Mouse (Mus musculus): ENCODE measurements around the gene Ing4. TPM values are rescaled to one million over a fixed set of nuclear protein-coding genes. Genes with fewer than 3 reads are reported as not detected.

Ing4 gene
- polyA plus RNA-seq, 1 experiment from 2014 or later: 134 TPM

DNA sequence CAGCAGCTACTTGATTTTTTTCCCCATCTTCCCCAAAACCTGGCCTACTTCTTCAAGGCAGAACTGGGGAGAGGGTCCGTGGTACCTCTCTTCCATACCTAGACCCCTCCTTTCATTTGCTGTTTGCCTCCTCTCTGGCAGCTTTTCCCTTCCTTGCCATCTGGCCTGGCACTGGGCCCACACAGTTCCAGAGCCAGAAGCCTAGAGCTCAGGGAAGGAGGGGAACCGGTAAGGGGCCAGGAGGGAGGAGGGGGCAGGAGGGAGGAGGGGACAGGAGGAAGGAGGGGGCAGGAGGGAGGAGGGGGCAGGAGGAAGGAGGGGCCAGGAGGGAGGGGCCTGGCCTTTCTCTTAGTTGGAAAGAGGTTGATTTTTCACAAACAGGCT is 32.3 kb downstream of the Ing4 start:
- Histone ChIP-seq H3K9me3 (ENCODE audit: control insufficient read depth, low read length) (no peaks in the 10 kb centered on the region), H3K36me3 (ENCODE audit: control insufficient read depth, insufficient read depth, low read length) (no peaks in the 10 kb centered on the region), H3K4me3 (ENCODE audit: low read depth, low read length) (no peak overlapping the region), H3K27me3 (ENCODE audit: control insufficient read depth, insufficient read depth, low read length) (no peaks in the 10 kb centered on the region), H3K4me2 (ENCODE audit: low read depth, severe bottlenecking) (no peak overlapping the region), H3K4me1 (ENCODE audit: control insufficient read depth, insufficient read depth, low read length) (no peaks in the 10 kb centered on the region), H3K9ac (ENCODE audit: low read length) (no peak overlapping the region; the same call in 1 of the 2 replicates), H3K27ac (replicated peaks; ENCODE audit: low read depth, low read length) (no peak overlapping the region)
- DNase-seq (ENCODE audit: low spot score) (no peak), ATAC-seq (ENCODE audit: insufficient number of reproducible peaks, low FRiP score, low TSS enrichment, low read depth) (no peak)
- WGBS: 32% methylated on average over 2 of the region's 2 CpGs

DNA sequence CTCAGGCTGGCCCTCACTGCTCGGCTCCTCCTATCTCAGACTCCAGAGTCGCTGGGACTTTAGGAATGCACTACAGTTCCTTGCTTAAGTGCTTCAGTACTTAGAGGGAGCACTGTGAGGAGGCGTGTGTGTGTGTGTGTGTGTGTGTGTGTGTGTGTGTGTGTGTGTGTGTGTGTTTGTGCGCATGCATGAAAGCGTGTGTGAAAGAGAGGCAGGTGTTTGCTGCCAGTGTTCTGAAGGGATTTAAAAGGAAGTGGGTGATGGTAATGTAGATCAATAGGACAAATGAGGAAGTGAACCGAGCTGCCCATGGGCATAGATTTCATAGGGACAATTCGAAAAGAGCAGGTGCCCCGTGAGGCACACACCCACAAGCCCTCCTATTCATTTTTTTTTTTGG is 34.3 kb downstream of the Ing4 start:
- Histone ChIP-seq H3K27ac (replicated peaks; ENCODE audit: low read depth, low read length) (no peak overlapping the region), H3K9me3 (ENCODE audit: control insufficient read depth, low read length) (no peaks in the 10 kb centered on the region), H3K4me1 (ENCODE audit: control insufficient read depth, insufficient read depth, low read length) (no peaks in the 10 kb centered on the region), H3K4me3 (ENCODE audit: low read depth, low read length) (no peak overlapping the region), H3K27me3 (ENCODE audit: control insufficient read depth, insufficient read depth, low read length) (no peaks in the 10 kb centered on the region), H3K36me3 (ENCODE audit: control insufficient read depth, insufficient read depth, low read length) (no peaks in the 10 kb centered on the region), H3K9ac (ENCODE audit: low read length) (no peak overlapping the region), H3K4me2 (ENCODE audit: low read depth, severe bottlenecking) (no peak overlapping the region)
- no peak for ATAC-seq (ENCODE audit: insufficient number of reproducible peaks, low FRiP score, low TSS enrichment, low read depth)
- DNase-seq (ENCODE audit: low spot score): no peak
- WGBS: 72% methylated on average over 8 of the region's 8 CpGs

GRCm38 (mm10) chr6:125081394-125081793 is 41.8 kb downstream of the Ing4 start:
- no peaks in the 10 kb centered on the region for H3K36me3 ChIP-seq (ENCODE audit: control insufficient read depth, insufficient read depth, low read length)
- H3K9ac ChIP-seq (ENCODE audit: low read length): peak overlapping the region; percentile 72
- DNase-seq (ENCODE audit: low spot score) (no peak), ATAC-seq (ENCODE audit: insufficient number of reproducible peaks, low FRiP score, low TSS enrichment, low read depth) (peak; percentile 28; the same call in 1 of the 2 replicates)
- peak overlapping the region; percentile 81 for H3K4me2 ChIP-seq (ENCODE audit: low read depth, severe bottlenecking)
- no peaks in the 10 kb centered on the region for H3K9me3 ChIP-seq (ENCODE audit: control insufficient read depth, low read length)
- H3K4me1 ChIP-seq (ENCODE audit: control insufficient read depth, insufficient read depth, low read length): no peaks in the 10 kb centered on the region
- WGBS: 25% methylated on average over 25 of the region's 25 CpGs
- H3K27ac ChIP-seq (replicated peaks; ENCODE audit: low read depth, low read length): no peak overlapping the region
- no peaks in the 10 kb centered on the region for H3K27me3 ChIP-seq (ENCODE audit: control insufficient read depth, insufficient read depth, low read length)
- peak overlapping the region; percentile 33 for H3K4me3 ChIP-seq (ENCODE audit: low read depth, low read length)

DNA sequence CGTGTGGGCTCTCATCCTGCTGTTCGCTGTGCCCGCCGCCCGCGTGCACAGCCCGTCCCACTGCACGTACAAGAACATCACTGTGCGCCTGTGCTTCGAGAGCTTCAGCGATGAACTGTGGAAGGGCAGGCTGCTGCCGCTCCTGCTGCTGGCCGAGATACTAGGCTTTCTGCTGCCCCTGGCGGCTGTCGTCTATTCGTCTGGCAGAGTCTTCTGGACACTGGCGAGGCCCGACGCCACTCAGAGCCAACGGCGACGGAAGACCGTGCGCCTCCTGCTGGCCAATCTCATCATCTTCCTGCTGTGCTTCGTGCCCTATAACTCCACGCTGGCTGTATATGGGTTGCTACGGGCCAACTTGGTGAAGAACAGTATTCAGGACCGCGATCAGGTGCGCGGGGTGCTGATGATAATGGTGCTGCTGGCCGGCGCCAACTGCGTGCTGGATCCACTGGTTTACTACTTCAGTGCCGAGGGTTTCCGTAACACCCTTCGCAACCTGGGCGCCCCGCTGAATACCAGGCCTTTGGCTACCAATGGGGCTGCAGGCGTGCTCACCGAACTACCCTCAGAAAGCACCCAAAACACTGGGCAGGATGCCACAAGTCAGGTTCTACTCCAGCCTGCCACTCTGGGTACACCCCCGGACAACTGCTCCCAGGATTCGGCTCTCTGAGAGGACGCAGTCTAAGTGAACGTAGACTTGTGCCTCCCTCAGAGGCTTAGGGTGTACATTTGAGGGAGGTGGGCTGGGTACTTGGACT is 42.4 kb downstream of the Ing4 start:
- H3K4me3 ChIP-seq (ENCODE audit: low read depth, low read length): peak overlapping the region; percentile 33
- H3K27ac ChIP-seq (replicated peaks; ENCODE audit: low read depth, low read length): no peak overlapping the region
- no peaks in the 10 kb centered on the region for H3K27me3 ChIP-seq (ENCODE audit: control insufficient read depth, insufficient read depth, low read length)
- 23% methylated on average over 45 of the region's 45 CpGs for WGBS
- H3K4me2 ChIP-seq (ENCODE audit: low read depth, severe bottlenecking): peak overlapping the region; percentile 81
- no peaks in the 10 kb centered on the region for H3K4me1 ChIP-seq (ENCODE audit: control insufficient read depth, insufficient read depth, low read length)
- DNase-seq (ENCODE audit: low spot score): peak; percentile 98
- ATAC-seq (ENCODE audit: insufficient number of reproducible peaks, low FRiP score, low TSS enrichment, low read depth): peak; percentile 87
- H3K36me3 ChIP-seq (ENCODE audit: control insufficient read depth, insufficient read depth, low read length): no peaks in the 10 kb centered on the region
- peak overlapping the region; percentile 72 for H3K9ac ChIP-seq (ENCODE audit: low read length)
- no peaks in the 10 kb centered on the region for H3K9me3 ChIP-seq (ENCODE audit: control insufficient read depth, low read length)

DNA sequence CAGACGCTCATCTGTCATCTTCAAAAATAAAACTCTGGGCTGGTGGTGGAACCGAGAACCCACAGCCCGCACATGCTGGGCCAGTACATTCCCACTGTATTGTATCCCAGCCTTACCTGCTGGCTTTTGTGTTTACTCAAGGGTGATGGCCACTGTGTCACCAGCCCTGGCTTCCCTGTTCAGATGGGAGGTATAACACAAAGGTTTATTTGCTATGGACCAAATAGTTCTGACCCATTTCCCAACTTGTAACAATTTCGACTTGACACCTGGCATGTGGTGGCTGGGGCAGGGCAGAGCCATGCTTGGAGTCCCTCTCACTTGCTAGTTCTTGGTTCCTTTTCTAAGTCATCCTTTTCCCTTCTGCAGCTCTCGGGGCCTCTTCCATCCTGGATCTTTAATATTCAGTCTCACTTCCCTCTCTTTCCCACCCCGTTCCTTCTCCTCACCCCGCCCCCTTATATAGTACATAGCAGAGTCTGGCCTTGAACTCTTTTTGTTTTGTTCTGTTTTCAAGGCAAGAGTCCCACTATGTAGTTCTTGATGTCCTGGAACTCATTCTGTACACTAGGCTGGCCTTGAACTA is 43.3 kb downstream of the Ing4 start:
- Histone ChIP-seq H3K4me1 (ENCODE audit: control insufficient read depth, insufficient read depth, low read length) (no peaks in the 10 kb centered on the region), H3K9me3 (ENCODE audit: control insufficient read depth, low read length) (no peaks in the 10 kb centered on the region), H3K9ac (ENCODE audit: low read length) (no peak overlapping the region), H3K36me3 (ENCODE audit: control insufficient read depth, insufficient read depth, low read length) (no peaks in the 10 kb centered on the region), H3K27me3 (ENCODE audit: control insufficient read depth, insufficient read depth, low read length) (no peaks in the 10 kb centered on the region), H3K4me3 (ENCODE audit: low read depth, low read length) (no peak overlapping the region), H3K4me2 (ENCODE audit: low read depth, severe bottlenecking) (no peak overlapping the region), H3K27ac (replicated peaks; ENCODE audit: low read depth, low read length) (no peak overlapping the region)
- ATAC-seq (ENCODE audit: insufficient number of reproducible peaks, low FRiP score, low TSS enrichment, low read depth): no peak
- WGBS: 90% methylated on average over 7 of the region's 7 CpGs
- DNase-seq (ENCODE audit: low spot score): no peak

DNA sequence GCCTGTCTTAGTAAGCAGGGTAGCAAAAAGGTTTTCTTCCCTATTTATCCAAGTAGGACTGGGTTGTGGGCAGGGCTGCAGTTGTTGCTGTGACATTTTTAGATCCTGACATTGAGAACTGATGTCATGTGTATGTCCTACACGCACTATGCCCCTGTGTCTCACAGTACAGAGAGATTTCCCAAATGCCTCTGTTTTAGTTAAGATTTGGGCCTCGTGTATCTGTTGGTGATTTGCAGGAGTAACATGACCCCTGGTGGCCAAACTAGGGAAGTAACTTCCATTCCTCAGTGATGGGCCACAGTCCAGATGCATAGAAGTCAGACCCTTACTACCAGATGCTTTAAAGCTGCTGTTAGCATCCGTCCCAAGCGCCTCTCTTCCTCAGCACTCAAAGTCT is 44.9 kb downstream of the Ing4 start:
- DNase-seq (ENCODE audit: low spot score) (peak; percentile 80), ATAC-seq (ENCODE audit: insufficient number of reproducible peaks, low FRiP score, low TSS enrichment, low read depth) (no peak; the same call in 1 of the 2 replicates)
- Histone ChIP-seq H3K4me2 (ENCODE audit: low read depth, severe bottlenecking) (no peak overlapping the region), H3K27ac (replicated peaks; ENCODE audit: low read depth, low read length) (no peak overlapping the region), H3K4me3 (ENCODE audit: low read depth, low read length) (no peak overlapping the region), H3K36me3 (ENCODE audit: control insufficient read depth, insufficient read depth, low read length) (no peaks in the 10 kb centered on the region), H3K9ac (ENCODE audit: low read length) (no peak overlapping the region), H3K27me3 (ENCODE audit: control insufficient read depth, insufficient read depth, low read length) (no peaks in the 10 kb centered on the region), H3K4me1 (ENCODE audit: control insufficient read depth, insufficient read depth, low read length) (peaks cover 5% of the 10 kb centered on the region; the same call in 1 of the 2 replicates), H3K9me3 (ENCODE audit: control insufficient read depth, low read length) (no peaks in the 10 kb centered on the region)
- WGBS: 10% methylated on average over 4 of the region's 4 CpGs

DNA sequence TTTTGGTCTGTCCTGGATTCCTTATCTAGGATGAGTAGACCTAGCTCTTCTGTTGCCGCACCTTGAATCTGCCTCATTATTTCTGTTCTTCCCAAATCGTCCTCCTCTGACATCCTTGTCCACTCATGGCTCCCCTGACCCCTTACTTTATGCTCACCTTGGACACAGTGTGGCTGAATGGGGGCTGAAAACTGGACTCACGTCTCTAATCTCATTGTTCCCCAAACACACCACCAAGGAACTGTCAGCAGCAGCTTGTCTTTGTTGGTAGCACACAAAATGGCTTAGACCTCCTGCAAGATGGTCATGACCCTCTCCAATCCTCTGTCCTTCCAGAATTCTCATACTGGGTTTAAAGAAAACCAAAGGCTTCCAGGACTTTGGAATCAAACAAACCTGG is 48.4 kb downstream of the Ing4 start:
- WGBS: 87% methylated on average over 3 of the region's 3 CpGs
- ATAC-seq (ENCODE audit: insufficient number of reproducible peaks, low FRiP score, low TSS enrichment, low read depth): no peak
- Histone ChIP-seq H3K4me3 (ENCODE audit: low read depth, low read length) (no peak overlapping the region), H3K4me1 (ENCODE audit: control insufficient read depth, insufficient read depth, low read length) (peaks cover 19% of the 10 kb centered on the region), H3K4me2 (ENCODE audit: low read depth, severe bottlenecking) (no peak overlapping the region), H3K9me3 (ENCODE audit: control insufficient read depth, low read length) (no peaks in the 10 kb centered on the region), H3K27me3 (ENCODE audit: control insufficient read depth, insufficient read depth, low read length) (no peaks in the 10 kb centered on the region), H3K36me3 (ENCODE audit: control insufficient read depth, insufficient read depth, low read length) (no peaks in the 10 kb centered on the region), H3K27ac (replicated peaks; ENCODE audit: low read depth, low read length) (peak overlapping the region; percentile 92), H3K9ac (ENCODE audit: low read length) (no peak overlapping the region)
- DNase-seq (ENCODE audit: low spot score): no peak

GRCm38 (mm10) chr6:125088561-125089321 is 49.2 kb downstream of the Ing4 start:
- H3K4me3 ChIP-seq (ENCODE audit: low read depth, low read length): no peak overlapping the region; the same call in 1 of the 2 replicates
- no peaks in the 10 kb centered on the region for H3K9me3 ChIP-seq (ENCODE audit: control insufficient read depth, low read length)
- WGBS: under 1% methylated on average over 20 of the region's 20 CpGs
- 0 out of 2 replicates have a peak overlapping the region, but pooled peaks have one; percentile 47 for H3K9ac ChIP-seq (ENCODE audit: low read length)
- peak overlapping the region; percentile 92 for H3K27ac ChIP-seq (replicated peaks; ENCODE audit: low read depth, low read length)
- peak; percentile 83 for ATAC-seq (ENCODE audit: insufficient number of reproducible peaks, low FRiP score, low TSS enrichment, low read depth)
- peak; percentile 87 for DNase-seq (ENCODE audit: low spot score)
- peaks cover 19% of the 10 kb centered on the region for H3K4me1 ChIP-seq (ENCODE audit: control insufficient read depth, insufficient read depth, low read length)
- H3K4me2 ChIP-seq (ENCODE audit: low read depth, severe bottlenecking): peak overlapping the region; percentile 44; the same call in 1 of the 2 replicates
- no peaks in the 10 kb centered on the region for H3K36me3 ChIP-seq (ENCODE audit: control insufficient read depth, insufficient read depth, low read length)
- H3K27me3 ChIP-seq (ENCODE audit: control insufficient read depth, insufficient read depth, low read length): no peaks in the 10 kb centered on the region
